Mouse (Mus musculus) lung, postnatal 0 days (tissue): ENCODE measurements around the gene Mreg.

Source experiments
- CTCF ChIP-seq: IDR thresholded peaks from 2 replicates; pipeline ENCODE4 v1.5.1; 2016; ENCODE audit warnings: antibody characterized with exemption, mild to moderate bottlenecking
- EP300 ChIP-seq: IDR thresholded peaks from 2 replicates; pipeline ENCODE4 v1.6.1; 2016; ENCODE audit warnings: antibody characterized with exemption, mild to moderate bottlenecking, control low read depth

DNA sequence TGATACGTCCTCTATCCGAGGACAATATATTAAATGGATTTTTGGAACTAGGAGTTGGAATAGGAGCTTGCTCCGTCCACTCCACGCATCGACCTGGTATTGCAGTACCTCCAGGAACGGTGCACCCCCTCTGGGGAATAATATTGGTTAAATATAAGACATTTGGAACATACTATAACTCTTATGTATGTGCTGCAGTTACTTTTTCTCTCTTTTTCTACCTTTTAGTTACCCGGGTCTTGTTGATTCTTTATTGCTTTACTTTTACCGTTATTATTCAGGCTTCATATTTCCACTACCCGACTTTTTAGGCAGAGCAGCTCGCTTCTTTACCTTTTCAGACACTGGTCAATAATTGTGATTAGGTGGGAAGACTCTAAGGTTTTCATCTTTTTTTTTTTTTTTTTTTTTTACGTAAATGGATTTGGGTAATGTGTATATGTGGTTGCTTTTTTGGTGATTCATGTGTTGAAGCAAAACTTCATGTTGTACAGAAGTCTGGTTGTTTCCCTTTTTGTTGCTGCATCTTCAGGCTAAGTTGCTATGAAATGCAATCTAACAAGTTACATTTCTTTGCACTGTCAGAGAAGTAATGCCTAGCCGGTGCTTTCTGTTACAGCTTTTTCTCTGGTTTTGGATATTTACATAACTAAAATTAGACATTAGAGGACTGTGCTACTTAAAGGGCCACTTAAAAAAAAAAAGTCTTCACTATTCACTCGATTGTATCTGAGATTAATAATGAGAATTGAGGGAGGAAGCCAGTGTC is 25.1 kb upstream of the Mreg start:
- no peak for TF ChIP-seq CTCF
- no peak for TF ChIP-seq EP300
